Mouse (Mus musculus): ENCODE measurements around the gene Tdrd7.

Gene Tdrd7

GRCm38 (mm10) chr4:45972951-45973350 lies 7.8 kb downstream of the Tdrd7 start:
- DNase-seq = no peak

GRCm38 (mm10) chr4:45976931-45977667 lies 12.0 kb downstream of the Tdrd7 start:
- DNase-seq = no peak

GRCm38 (mm10) chr4:45979916-45980315 lies 14.8 kb downstream of the Tdrd7 start:
- no peak for DNase-seq

GRCm38 (mm10) chr4:45981054-45981453 lies 15.9 kb downstream of the Tdrd7 start:
- DNase-seq = no peak

- DNase-seq = no peak
Measured at GRCm38 (mm10) chr4:45990427-45991135, 25.4 kb downstream of the Tdrd7 start.

GRCm38 (mm10) chr4:45998536-45998935 lies 33.4 kb downstream of the Tdrd7 start:
- no peak for DNase-seq

GRCm38 (mm10) chr4:46008142-46008793 lies 43.1 kb downstream of the Tdrd7 start:
- peak; percentile 17 for DNase-seq

GRCm38 (mm10) chr4:46011698-46012097 lies 46.6 kb downstream of the Tdrd7 start:
- DNase-seq = no peak

GRCm38 (mm10) chr4:46015605-46016004 lies 50.5 kb downstream of the Tdrd7 start:
- no peak for DNase-seq

- no peak for DNase-seq
Measured at GRCm38 (mm10) chr4:46023021-46023481, 57.9 kb downstream of the Tdrd7 start.

GRCm38 (mm10) chr4:46025893-46026292 lies 60.8 kb downstream of the Tdrd7 start:
- DNase-seq = peak; percentile 56

GRCm38 (mm10) chr4:46028224-46028623 lies 63.1 kb downstream of the Tdrd7 start:
- no peak for DNase-seq

- DNase-seq = no peak
Measured at GRCm38 (mm10) chr4:46028781-46029180, 63.6 kb downstream of the Tdrd7 start.

- peak; percentile 57 for DNase-seq
Measured at GRCm38 (mm10) chr4:46029552-46029951, 64.4 kb downstream of the Tdrd7 start.

GRCm38 (mm10) chr4:46032448-46032847 lies 67.3 kb downstream of the Tdrd7 start:
- DNase-seq = no peak

- peak; percentile 54 for DNase-seq
Measured at GRCm38 (mm10) chr4:46033197-46033596, 68.1 kb downstream of the Tdrd7 start.

- no peak for DNase-seq
Measured at GRCm38 (mm10) chr4:46038591-46038891, 73.4 kb downstream of the Tdrd7 start.

- DNase-seq = peak; percentile 72
Measured at GRCm38 (mm10) chr4:46038892-46039751, 74.0 kb downstream of the Tdrd7 start, which contains the start of gene Tmod1. Tmod1 (plus strand) TSS chr4:46038935.

GRCm38 (mm10) chr4:46039899-46040298 lies 74.8 kb downstream of the Tdrd7 start:
- DNase-seq = no peak

- DNase-seq = peak; percentile 28
Measured at GRCm38 (mm10) chr4:46040594-46041192, 75.6 kb downstream of the Tdrd7 start.

- no peak for DNase-seq
Measured at GRCm38 (mm10) chr4:46041761-46042504, 76.8 kb downstream of the Tdrd7 start.

- no peak for DNase-seq
Measured at GRCm38 (mm10) chr4:46042505-46042850, 77.3 kb downstream of the Tdrd7 start.

Measured in lung, postnatal 14 days (tissue).